Mouse (Mus musculus): Measurements from ENCODE around the gene Ap3d1.

- TF ChIP-seq POLR2A (IDR thresholded peaks at IDR 0.05; ENCODE audit: low read depth, low read length) (0 out of 2 replicates have a peak, but pooled peaks have one; percentile 28), CTCF (IDR thresholded peaks at IDR 0.05; ENCODE audit: extremely low read depth, insufficient read depth, insufficient read length, insufficient replicate concordance) (0 out of 2 replicates have a peak, but pooled peaks have one; percentile 2)
These were observed at the start of gene Ap3d1 for GRCm38 (mm10) chr10:80742180-80742978.
